In genomic region chr6:91200429-91201188, GRCm38 (mm10) we compare ENCODE assay signal across 8 mouse cellular contexts. TPM values are rescaled to one million over a fixed set of nuclear protein-coding genes. Genes with fewer than 3 reads are reported as not detected.
A peak's percentile ranks its signal among the peaks of the same experiment; 100 is the strongest.
DNase-seq lines count a peak whose midpoint lies in the region; ATAC-seq and TF ChIP-seq lines count a peak whose summit lies in the region.

No protein-coding gene starts in this region.

- no peak overlapping the region for H3K4me3 ChIP-seq in intestine, embryonic 14.5 days (ENCODE audit: low read depth, low read length)
- no peak overlapping the region for H3K4me3 ChIP-seq in intestine, postnatal 0 days (ENCODE audit: low read depth, low read length)
- H3K4me3 ChIP-seq in embryonic facial prominence, embryonic 12.5 days: no peak overlapping the region
- H3K4me3 ChIP-seq in hindbrain, embryonic 11.5 days (ENCODE audit: low read depth, low read length): no peak overlapping the region

- no peak overlapping the region for H3K9ac ChIP-seq in intestine, embryonic 14.5 days (ENCODE audit: low read length)
- no peak overlapping the region for H3K9ac ChIP-seq in intestine, postnatal 0 days (ENCODE audit: low read depth, low read length)
- peak overlapping the region; percentile 4; the same call in 1 of the 2 replicates for H3K9ac ChIP-seq in embryonic facial prominence, embryonic 12.5 days
- H3K9ac ChIP-seq in hindbrain, embryonic 11.5 days (ENCODE audit: low read depth, low read length): no peak overlapping the region

- H3K4me1 ChIP-seq in intestine, embryonic 14.5 days (replicated peaks; ENCODE audit: control insufficient read depth, insufficient read depth, low read length): peaks cover 10% of the 10 kb centered on the region; the same call in 1 of the 2 replicates
- H3K4me1 ChIP-seq in intestine, postnatal 0 days (replicated peaks; ENCODE audit: control insufficient read depth, insufficient read depth, low read length): no peaks in the 10 kb centered on the region
- H3K4me1 ChIP-seq in embryonic facial prominence, embryonic 12.5 days: peaks cover 42% of the 10 kb centered on the region
- H3K4me1 ChIP-seq in hindbrain, embryonic 11.5 days (replicated peaks; ENCODE audit: control insufficient read depth, insufficient read depth, low read length): peaks cover 4% of the 10 kb centered on the region; the same call in 1 of the 2 replicates

- no peaks in the 10 kb centered on the region for H3K27me3 ChIP-seq in intestine, embryonic 14.5 days (replicated peaks; ENCODE audit: control insufficient read depth, insufficient read depth, low read length)
- H3K27me3 ChIP-seq in intestine, postnatal 0 days (replicated peaks; ENCODE audit: control insufficient read depth, insufficient read depth, low read length): no peaks in the 10 kb centered on the region
- H3K27me3 ChIP-seq in embryonic facial prominence, embryonic 12.5 days: no peaks in the 10 kb centered on the region
- no peaks in the 10 kb centered on the region for H3K27me3 ChIP-seq in hindbrain, embryonic 11.5 days (ENCODE audit: control insufficient read depth, insufficient read depth, low read length)

- peak; percentile 64; the same call in 1 of the 2 replicates for ATAC-seq in intestine, embryonic 14.5 days (replicated peaks; ENCODE audit: low FRiP score, low TSS enrichment, low read depth)
- no peak for ATAC-seq in intestine, postnatal 0 days
- ATAC-seq in embryonic facial prominence, embryonic 12.5 days (ENCODE audit: insufficient number of reproducible peaks, insufficient read depth, low FRiP score, low TSS enrichment): peak; percentile 78
- peak; percentile 62 for ATAC-seq in hindbrain, embryonic 11.5 days (ENCODE audit: low FRiP score)

- no peak overlapping the region for H3K4me2 ChIP-seq in intestine, embryonic 14.5 days (ENCODE audit: low read length)
- H3K4me2 ChIP-seq in intestine, postnatal 0 days (replicated peaks; ENCODE audit: low read depth): no peak overlapping the region
- H3K4me2 ChIP-seq in embryonic facial prominence, embryonic 12.5 days (replicated peaks): peak overlapping the region; percentile 1; the same call in 1 of the 2 replicates
- H3K4me2 ChIP-seq in hindbrain, embryonic 11.5 days (replicated peaks; ENCODE audit: low read depth, low read length): no peak overlapping the region

- intact Hi-C loops in left cerebral cortex, postnatal 4 days (cut with DNase I): no loop called here

- DNase-seq in intestine, embryonic 14.5 days (ENCODE audit: low spot score): peak; percentile 60
- DNase-seq in hindbrain, embryonic 11.5 days (ENCODE audit: low spot score): peak; percentile 55
- peak; percentile 90 for DNase-seq in left cerebral cortex, postnatal 4 days
- DNase-seq in right cerebral cortex, postnatal 10 days (ENCODE audit: low spot score in 2 of 2): peak; percentile 88 to 89
- DNase-seq in adrenal gland, adult 2 months: no peak
- no peak for DNase-seq in lung, postnatal 14 days

- no peaks in the 10 kb centered on the region for H3K9me3 ChIP-seq in intestine, embryonic 14.5 days (ENCODE audit: control insufficient read depth, low read length)
- H3K9me3 ChIP-seq in intestine, postnatal 0 days (ENCODE audit: control insufficient read depth): no peaks in the 10 kb centered on the region
- 0 out of 2 replicates have a peak, but pooled peaks cover 4% of the 10 kb centered on the region for H3K9me3 ChIP-seq in embryonic facial prominence, embryonic 12.5 days
- H3K9me3 ChIP-seq in hindbrain, embryonic 11.5 days (ENCODE audit: control insufficient read depth, low read length): no peaks in the 10 kb centered on the region

- no peaks in the 10 kb centered on the region for H3K36me3 ChIP-seq in intestine, embryonic 14.5 days (ENCODE audit: control insufficient read depth, insufficient read depth, low read length)
- no peaks in the 10 kb centered on the region for H3K36me3 ChIP-seq in intestine, postnatal 0 days (ENCODE audit: control insufficient read depth, insufficient read depth)
- H3K36me3 ChIP-seq in embryonic facial prominence, embryonic 12.5 days: no peaks in the 10 kb centered on the region
- no peaks in the 10 kb centered on the region for H3K36me3 ChIP-seq in hindbrain, embryonic 11.5 days (ENCODE audit: control insufficient read depth, insufficient read depth, low read length)

- TF ChIP-seq CTCF in intestine, postnatal 0 days (IDR thresholded peaks at IDR 0.05; ENCODE audit: low read depth): no peak

- H3K27ac ChIP-seq in intestine, embryonic 14.5 days (ENCODE audit: low read depth): no peak overlapping the region; the same call in none of the 2 replicates
- no peak overlapping the region for H3K27ac ChIP-seq in intestine, postnatal 0 days (ENCODE audit: low read depth, low read length)
- peak overlapping the region; percentile 96 for H3K27ac ChIP-seq in embryonic facial prominence, embryonic 12.5 days
- H3K27ac ChIP-seq in hindbrain, embryonic 11.5 days (ENCODE audit: low read depth, low read length): peak overlapping the region; percentile 58

- 40% methylated on average over 8 of the region's 8 CpGs for WGBS in intestine, embryonic 14.5 days
- WGBS in intestine, postnatal 0 days: 60% methylated on average over 8 of the region's 8 CpGs
- 11% methylated on average over 8 of the region's 8 CpGs for WGBS in embryonic facial prominence, embryonic 12.5 days
- 35% methylated on average over 8 of the region's 8 CpGs for WGBS in hindbrain, embryonic 11.5 days

RNA-seq across cellular contexts. Expression of gene Fbln2, which starts 11.6 kb away (rescaled TPM):
- polyA plus RNA-seq in intestine, embryonic 14.5 days (2014; fragmentation: Nextera tagmentation; extraction: Ambion mirVana): 49.0 and 54.6 TPM in 2 replicates
- 19.5 and 24.1 TPM in 2 replicates for polyA plus RNA-seq in intestine, postnatal 0 days (2015; fragmentation: Nextera tagmentation; extraction: Ambion mirVana)
- 179 and 200 TPM in 2 replicates for polyA plus RNA-seq in embryonic facial prominence, embryonic 12.5 days (2016; fragmentation: Nextera tagmentation; extraction: Ambion mirVana)
- polyA plus RNA-seq in hindbrain, embryonic 11.5 days (2014; fragmentation: Nextera tagmentation; extraction: Ambion mirVana): 30.7 and 36.5 TPM in 2 replicates
- 10 to 100 TPM; 15.3 to 17.5 TPM for total RNA-seq in left cerebral cortex, postnatal 4 days (2021)
- 10 to 100 TPM in 1 of 2 experiments, 1 to 10 TPM in 1; 9.7 to 17.9 TPM for total RNA-seq in adrenal gland, adult 2 months (2021)
- 22.7 and 26.6 TPM in 2 replicates for polyA plus RNA-seq in adrenal gland, adult 2 months (2012; rRNA removed)

RNA-seq across cellular contexts. Expression of gene Hdac11, which starts 44.1 kb away (rescaled TPM):
- polyA plus RNA-seq in intestine, embryonic 14.5 days (2014; fragmentation: Nextera tagmentation; extraction: Ambion mirVana): 9.6 and 9.7 TPM in 2 replicates
- polyA plus RNA-seq in intestine, postnatal 0 days (2015; fragmentation: Nextera tagmentation; extraction: Ambion mirVana): 4.2 and 4.8 TPM in 2 replicates
- polyA plus RNA-seq in embryonic facial prominence, embryonic 12.5 days (2016; fragmentation: Nextera tagmentation; extraction: Ambion mirVana): 16.7 and 16.8 TPM in 2 replicates
- 13.2 and 14.5 TPM in 2 replicates for polyA plus RNA-seq in hindbrain, embryonic 11.5 days (2014; fragmentation: Nextera tagmentation; extraction: Ambion mirVana)
- 10 to 100 TPM; 67.9 to 78.2 TPM for total RNA-seq in left cerebral cortex, postnatal 4 days (2021)
- total RNA-seq in adrenal gland, adult 2 months (2021): 10 to 100 TPM in 1 of 2 experiments, 1 to 10 TPM in 1; 6.9 to 14.6 TPM
- polyA plus RNA-seq in adrenal gland, adult 2 months (2012; rRNA removed): 8.1 and 11.8 TPM in 2 replicates

Comparison
In these comparisons a context has a peak if more than half of its experiments do, and no peak if none do; other contexts are left out.
1. DNase-seq: peak in intestine, embryonic 14.5 days (single experiment), hindbrain, embryonic 11.5 days (single experiment), left cerebral cortex, postnatal 4 days (single experiment) and right cerebral cortex, postnatal 10 days (2 of 2); none in adrenal gland, adult 2 months (single experiment) and lung, postnatal 14 days (single experiment).
2. H3K27ac ChIP-seq: peak in embryonic facial prominence, embryonic 12.5 days (single experiment) and hindbrain, embryonic 11.5 days (single experiment); none in intestine, embryonic 14.5 days (single experiment) and intestine, postnatal 0 days (single experiment).